Mouse (Mus musculus) limb, embryonic 13.5 days (tissue): ENCODE measurements at regions not wholly inside any gene's neighbourhood (a gene's known extent, or its start where the extent isn't known, plus 50 kb on each side); places are given as distances from the start of the nearest gene placed in this dataset.

Experiments
- ATAC-seq: fragments of 200-750 bp; cut with Nextera tagmentation; 2 replicates; pipeline ENCODE4 v1.8.0; 2017; ENCODE audit warnings: low read depth, moderate number of reproducible peaks, moderate TSS enrichment; ENCODE audit not compliant: low FRiP score
- H3K27ac ChIP-seq: fragments of 300-500 bp; sonication (generic); 2 replicates; pipeline ENCODE4 v1.5.1; 2015; ENCODE audit warnings: inconsistent platforms, mild to moderate bottlenecking, moderate library complexity
- H3K27me3 ChIP-seq: fragments of 300-500 bp; sonication (generic); 2 replicates; pipeline ENCODE4 v1.6.1; 2015; ENCODE audit warnings: mild to moderate bottlenecking, inconsistent platforms
- H3K36me3 ChIP-seq: fragments of 300-500 bp; sonication (generic); 2 replicates; pipeline ENCODE4 v1.6.1; 2015; ENCODE audit warnings: inconsistent platforms, mild to moderate bottlenecking, moderate library complexity
- H3K4me1 ChIP-seq: fragments of 300-500 bp; sonication (generic); 2 replicates; pipeline ENCODE4 v1.6.1; 2015; ENCODE audit warnings: inconsistent platforms
- H3K4me2 ChIP-seq: fragments of 300-500 bp; sonication (generic); replicated peaks from 2 replicates; pipeline ENCODE4 v1.6.1; 2015; ENCODE audit warnings: inconsistent platforms, mild to moderate bottlenecking, moderate library complexity
- H3K4me3 ChIP-seq: fragments of 300-500 bp; sonication (generic); 2 replicates; pipeline ENCODE4 v1.5.1; 2015; ENCODE audit warnings: moderate library complexity, mild to moderate bottlenecking, inconsistent platforms
- H3K9ac ChIP-seq: fragments of 300-500 bp; sonication (generic); 2 replicates; pipeline ENCODE4 v1.6.1; 2015; ENCODE audit warnings: mild to moderate bottlenecking, inconsistent platforms
- H3K9me3 ChIP-seq: fragments of 300-500 bp; sonication (generic); 2 replicates; pipeline ENCODE4 v1.6.1; 2016; ENCODE audit warnings: inconsistent platforms
- WGBS: fragments of 180-500 bp; shearing (Covaris S2); methylation state at CpG from one replicate; pipeline ENCODE4 v1.1.7; 2015; 5-methylcytosine and 5-hydroxymethylcytosine counted together

DNA sequence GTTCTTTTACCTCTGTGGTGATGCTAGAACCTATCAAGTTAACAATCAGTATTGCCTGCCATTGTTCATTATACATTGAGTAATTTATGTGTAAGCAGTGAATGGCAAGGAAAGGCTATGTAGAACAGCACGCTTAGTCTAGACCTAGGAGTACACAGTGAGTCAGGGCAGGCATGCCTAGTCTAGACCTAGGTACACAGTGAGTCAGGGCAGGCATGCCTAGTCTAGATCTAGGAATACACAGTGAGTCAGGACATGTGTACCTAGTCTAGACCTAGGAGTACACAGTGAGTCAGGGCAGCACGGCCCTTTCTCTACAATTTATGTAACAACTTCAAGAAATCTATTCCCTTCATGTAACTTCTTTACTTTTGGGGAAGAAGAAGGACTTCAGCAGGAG lies 347.2 kb downstream of the Tmem232 start:
- ATAC-seq = no peak
- WGBS = 89% methylated on average over 2 of the region's 2 CpGs
- Histone ChIP-seq H3K9ac (no peak overlapping the region), H3K36me3 (no peaks in the 10 kb centered on the region), H3K4me1 (peaks cover 7% of the 10 kb centered on the region; the same call in 1 of the 2 replicates), H3K9me3 (no peaks in the 10 kb centered on the region), H3K27ac (no peak overlapping the region), H3K27me3 (no peaks in the 10 kb centered on the region), H3K4me2 (no peak overlapping the region), H3K4me3 (no peak overlapping the region)

DNA sequence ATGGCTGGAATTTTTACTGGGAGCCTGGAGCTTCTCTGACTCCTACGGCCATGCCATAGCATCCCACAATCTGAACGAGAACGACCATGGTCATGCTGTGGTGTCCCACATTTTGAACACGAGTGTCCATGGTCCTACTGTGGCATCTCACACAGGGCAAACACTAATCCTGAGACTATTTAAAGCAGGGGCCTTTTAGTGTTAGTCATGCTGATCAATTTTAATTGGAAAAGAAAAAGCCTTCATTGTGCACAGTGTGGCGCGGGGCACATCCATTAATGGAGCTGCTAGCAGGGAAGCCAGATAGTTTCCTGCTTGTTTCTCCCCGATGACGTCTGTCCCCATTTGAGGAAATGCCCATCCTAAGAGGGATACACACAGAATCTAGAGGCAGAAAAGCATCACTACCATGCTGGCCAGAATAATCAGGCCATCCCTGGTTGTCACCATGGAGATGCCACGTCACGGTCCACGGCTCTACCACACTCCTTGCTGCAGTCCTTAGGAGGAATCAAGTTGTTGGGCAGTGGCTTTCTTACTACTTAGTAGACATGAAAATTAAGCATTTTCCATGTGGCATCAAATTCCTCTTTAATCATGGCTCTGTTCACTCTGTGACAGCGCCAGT lies 348.0 kb downstream of the Tmem232 start:
- whole genome bisulfite sequencing = 89% methylated on average over 12 of the region's 12 CpGs
- Histone ChIP-seq H3K4me2 (no peak overlapping the region), H3K27me3 (no peaks in the 10 kb centered on the region), H3K9me3 (no peaks in the 10 kb centered on the region), H3K36me3 (no peaks in the 10 kb centered on the region), H3K9ac (no peak overlapping the region), H3K4me3 (no peak overlapping the region), H3K4me1 (peaks cover 7% of the 10 kb centered on the region; the same call in 1 of the 2 replicates), H3K27ac (no peak overlapping the region)
- no peak for ATAC-seq

DNA sequence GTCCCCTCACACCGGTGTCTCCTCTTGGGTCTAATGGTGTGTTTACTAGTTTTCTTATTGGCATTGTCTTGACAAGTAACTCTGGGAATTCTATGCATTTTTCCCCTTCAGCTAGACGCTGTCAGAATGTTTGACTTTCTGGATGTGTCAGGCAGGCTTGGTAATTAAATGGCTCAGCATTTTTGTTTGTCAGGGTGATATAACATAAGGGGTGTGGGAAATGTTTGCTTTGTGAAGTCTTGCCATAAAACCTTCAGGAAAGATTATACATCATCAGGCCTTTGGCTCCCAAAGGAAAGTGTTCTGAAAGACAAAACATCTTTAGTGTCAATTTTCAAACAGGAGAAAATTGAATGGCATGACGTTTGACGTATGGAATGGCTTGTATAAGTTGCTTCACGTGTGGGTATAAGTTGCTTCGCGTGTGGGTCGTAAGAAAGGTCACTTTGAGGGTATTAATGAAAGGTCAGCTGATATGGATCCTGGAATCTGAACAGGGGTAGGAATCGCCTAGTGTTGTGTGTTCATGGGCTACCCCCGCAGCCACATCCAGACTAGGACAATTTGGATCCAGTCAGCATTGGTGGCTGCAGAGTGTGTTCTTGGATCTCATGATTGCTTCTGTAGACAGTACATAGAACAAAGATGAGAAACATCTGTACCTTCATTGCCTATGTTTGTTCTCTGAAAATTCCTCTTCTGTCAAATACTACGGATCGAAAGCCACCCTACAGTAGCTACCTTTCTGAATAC lies 349.6 kb downstream of the Tmem232 start:
- WGBS = 44% methylated on average over 12 of the region's 12 CpGs
- H3K9ac ChIP-seq = no peak overlapping the region
- no peak for ATAC-seq

DNA sequence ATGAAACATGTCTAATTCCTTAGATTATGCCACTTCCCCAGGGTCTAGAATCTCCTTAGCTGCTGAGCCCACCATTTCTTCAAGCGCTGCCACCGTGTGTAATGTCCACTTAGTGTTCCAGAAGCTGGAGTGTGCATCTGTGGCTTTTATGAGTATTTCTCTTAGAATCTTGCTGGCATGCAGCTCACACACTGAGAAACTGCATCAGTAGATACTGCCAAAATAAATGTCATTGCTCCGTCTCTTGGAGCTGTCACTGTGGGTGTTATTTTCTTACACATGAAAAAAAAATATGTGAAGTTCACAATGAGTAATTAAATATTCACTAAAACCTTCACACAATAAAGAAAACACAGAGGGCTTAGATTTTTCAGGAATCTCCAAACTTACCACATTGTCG lies 345.3 kb upstream of the 4930583I09Rik start:
- Histone ChIP-seq H3K9me3 (no peaks in the 10 kb centered on the region), H3K4me3 (no peak overlapping the region), H3K27ac (no peak overlapping the region), H3K4me1 (no peaks in the 10 kb centered on the region), H3K36me3 (no peaks in the 10 kb centered on the region), H3K4me2 (no peak overlapping the region), H3K9ac (no peak overlapping the region), H3K27me3 (no peaks in the 10 kb centered on the region)
- WGBS = 76% methylated on average over 4 of the region's 4 CpGs
- ATAC-seq = no peak

More for the DNA sequence above, 349.6 kb downstream of the Tmem232 start:
- no peak overlapping the region for H3K27ac ChIP-seq
- H3K9me3 ChIP-seq = no peaks in the 10 kb centered on the region
- no peaks in the 10 kb centered on the region for H3K36me3 ChIP-seq
- no peak overlapping the region for H3K4me2 ChIP-seq
- no peak overlapping the region for H3K4me3 ChIP-seq
- H3K4me1 ChIP-seq = peaks cover 7% of the 10 kb centered on the region; the same call in 1 of the 2 replicates
- H3K27me3 ChIP-seq = no peaks in the 10 kb centered on the region

DNA sequence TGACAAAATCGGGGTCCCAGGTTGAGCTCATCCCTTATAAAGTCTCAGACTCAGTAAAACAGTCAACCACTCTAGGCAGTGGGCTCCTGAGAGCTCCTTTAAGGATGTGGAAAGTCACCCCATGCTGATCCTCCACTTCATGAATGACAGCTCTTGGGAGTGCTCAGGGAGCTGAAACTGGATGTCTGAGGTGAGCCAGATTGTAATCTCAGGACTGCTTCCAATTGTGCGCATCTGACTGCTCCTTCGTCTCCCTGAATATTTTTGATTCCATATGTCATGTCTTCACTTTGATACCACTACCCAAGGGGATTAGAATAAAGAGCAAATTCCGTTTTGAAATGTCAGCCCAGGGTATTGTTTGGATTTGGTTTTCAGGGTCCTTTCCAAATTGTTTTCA lies 339.9 kb upstream of the 4930583I09Rik start:
- WGBS = 77% methylated on average over 4 of the region's 4 CpGs
- Histone ChIP-seq H3K4me2 (no peak overlapping the region), H3K27me3 (no peaks in the 10 kb centered on the region), H3K4me1 (no peaks in the 10 kb centered on the region), H3K27ac (no peak overlapping the region), H3K36me3 (no peaks in the 10 kb centered on the region), H3K9me3 (no peaks in the 10 kb centered on the region), H3K9ac (no peak overlapping the region), H3K4me3 (no peak overlapping the region)
- no peak for ATAC-seq

DNA sequence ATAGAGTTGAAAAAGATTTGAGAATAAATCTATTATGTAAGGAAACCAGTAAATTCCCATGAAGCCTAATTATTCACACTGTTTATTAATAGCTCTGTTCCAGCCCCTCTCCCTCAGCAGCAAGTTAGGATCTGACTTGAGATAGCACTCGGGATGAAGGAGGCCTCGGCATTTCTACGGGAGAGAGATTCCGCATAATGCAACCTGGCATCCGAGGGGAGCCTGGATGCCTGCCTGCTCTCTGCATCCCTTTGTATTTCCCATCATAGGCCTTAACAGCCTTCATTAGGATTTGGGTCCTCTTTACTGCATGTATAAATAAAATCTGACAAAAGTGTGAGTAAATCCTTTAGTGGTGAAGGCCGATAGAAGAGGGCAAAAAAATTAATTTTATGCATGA lies 338.2 kb upstream of the 4930583I09Rik start:
- 86% methylated on average over 6 of the region's 6 CpGs for WGBS
- ATAC-seq = no peak
- no peaks in the 10 kb centered on the region for H3K36me3 ChIP-seq
- H3K4me2 ChIP-seq = no peak overlapping the region
- H3K9ac ChIP-seq = no peak overlapping the region
- no peaks in the 10 kb centered on the region for H3K9me3 ChIP-seq
- no peak overlapping the region for H3K4me3 ChIP-seq
- H3K27ac ChIP-seq = no peak overlapping the region
- H3K4me1 ChIP-seq = no peaks in the 10 kb centered on the region
- H3K27me3 ChIP-seq = no peaks in the 10 kb centered on the region

DNA sequence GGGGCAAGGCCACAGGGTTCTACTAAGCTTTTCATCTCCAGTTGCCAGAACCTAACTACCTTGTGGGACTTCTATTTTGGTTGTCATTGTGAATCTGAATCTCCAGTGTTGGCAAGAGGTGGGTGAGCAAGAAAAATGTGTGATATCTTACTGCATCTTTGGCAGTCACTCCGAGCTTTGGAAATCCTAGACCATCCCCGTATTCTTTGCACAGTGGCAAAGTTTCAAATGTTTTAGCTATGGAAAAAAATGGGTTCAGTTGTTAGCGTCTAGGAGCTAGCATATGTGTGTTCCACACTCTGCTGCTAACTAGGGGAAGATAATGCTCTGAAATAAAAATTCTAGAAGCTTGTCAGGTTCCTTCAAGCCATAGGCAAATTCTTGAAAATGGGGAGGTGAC lies 337.4 kb upstream of the 4930583I09Rik start:
- no peak overlapping the region for H3K27ac ChIP-seq
- ATAC-seq = no peak
- no peak overlapping the region for H3K9ac ChIP-seq
- no peaks in the 10 kb centered on the region for H3K36me3 ChIP-seq
- H3K9me3 ChIP-seq = no peaks in the 10 kb centered on the region
- H3K27me3 ChIP-seq = no peaks in the 10 kb centered on the region
- no peaks in the 10 kb centered on the region for H3K4me1 ChIP-seq
- no peak overlapping the region for H3K4me3 ChIP-seq
- WGBS = 87% methylated on average over 3 of the region's 3 CpGs
- H3K4me2 ChIP-seq = no peak overlapping the region

DNA sequence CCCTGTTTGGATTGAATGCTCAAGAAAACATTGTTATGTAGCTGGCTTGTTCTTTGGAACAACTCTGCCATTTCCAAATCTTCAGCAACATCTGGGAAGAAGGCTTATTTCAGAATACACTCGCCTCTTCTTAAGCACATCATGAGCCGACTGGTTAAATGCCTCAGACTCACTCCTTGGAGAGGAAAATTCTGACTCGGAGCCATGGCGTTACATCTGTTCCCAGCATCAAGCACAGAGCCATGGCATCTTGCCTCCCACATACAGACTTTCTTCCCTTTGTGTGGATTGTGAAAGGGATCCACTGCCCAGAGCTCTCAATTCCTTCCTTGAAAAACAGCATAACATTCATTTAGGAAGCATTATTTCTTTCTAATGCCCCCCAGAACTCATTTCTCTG lies 334.8 kb upstream of the 4930583I09Rik start:
- no peaks in the 10 kb centered on the region for H3K9me3 ChIP-seq
- no peak overlapping the region for H3K9ac ChIP-seq
- no peak overlapping the region for H3K4me2 ChIP-seq
- H3K27ac ChIP-seq = no peak overlapping the region
- no peaks in the 10 kb centered on the region for H3K36me3 ChIP-seq
- H3K27me3 ChIP-seq = no peaks in the 10 kb centered on the region
- no peaks in the 10 kb centered on the region for H3K4me1 ChIP-seq
- H3K4me3 ChIP-seq = no peak overlapping the region
- no peak for ATAC-seq
- WGBS = 78% methylated on average over 4 of the region's 4 CpGs

DNA sequence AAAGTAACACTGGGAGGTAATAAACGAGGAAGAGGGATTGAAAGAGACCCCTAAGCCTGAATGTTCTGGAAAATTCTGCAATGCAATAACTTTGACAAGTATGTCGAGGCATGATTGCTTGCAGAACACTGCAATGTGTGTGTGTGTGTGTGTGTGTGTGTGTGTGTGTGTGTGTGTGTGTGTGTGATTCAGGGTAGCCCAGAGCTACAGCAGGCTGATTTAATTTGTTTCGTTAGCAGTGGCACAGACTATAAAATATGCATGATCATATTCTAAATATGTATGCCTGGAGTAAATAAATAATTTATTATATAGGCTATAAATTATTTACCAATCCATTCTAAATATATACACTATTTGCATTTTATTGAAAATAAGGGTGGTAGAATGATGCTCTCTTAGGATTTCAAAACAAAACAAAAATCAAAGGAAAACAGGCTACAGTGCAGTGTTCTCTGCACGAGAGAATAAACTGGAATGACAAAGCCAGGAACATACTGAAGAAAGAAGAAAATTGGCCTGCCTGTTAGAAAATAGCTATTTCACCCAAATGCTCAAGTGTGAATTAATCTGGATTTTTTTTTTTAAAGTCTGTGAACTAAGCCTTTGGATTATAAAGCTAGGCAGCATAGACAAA lies 334.2 kb upstream of the 4930583I09Rik start:
- Histone ChIP-seq H3K9ac (no peak overlapping the region), H3K4me1 (no peaks in the 10 kb centered on the region), H3K27me3 (no peaks in the 10 kb centered on the region), H3K9me3 (no peaks in the 10 kb centered on the region), H3K4me3 (no peak overlapping the region), H3K27ac (no peak overlapping the region), H3K4me2 (no peak overlapping the region), H3K36me3 (no peaks in the 10 kb centered on the region)
- 70% methylated on average over 4 of the region's 4 CpGs for WGBS
- no peak for ATAC-seq

DNA sequence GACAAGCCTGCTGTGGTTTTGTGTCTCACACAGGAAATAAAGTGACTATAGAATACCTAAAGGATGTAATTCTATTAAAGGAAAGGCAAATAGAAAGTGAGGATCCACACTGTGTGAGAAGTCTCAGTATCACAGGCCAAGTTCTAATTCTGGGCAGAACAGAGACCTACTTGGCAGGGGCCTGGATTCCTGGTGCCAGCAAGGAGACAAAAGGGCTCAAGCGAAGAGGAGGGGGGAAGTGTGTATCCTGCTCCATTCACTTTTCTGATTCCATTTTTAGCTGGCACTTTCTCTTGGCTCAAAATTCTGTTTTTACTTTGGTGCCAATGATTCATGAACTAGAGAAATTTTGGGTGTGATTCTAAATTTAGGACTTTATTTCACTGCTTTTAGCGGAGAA lies 310.5 kb upstream of the 4930583I09Rik start:
- WGBS = 76% methylated on average over 2 of the region's 2 CpGs

DNA sequence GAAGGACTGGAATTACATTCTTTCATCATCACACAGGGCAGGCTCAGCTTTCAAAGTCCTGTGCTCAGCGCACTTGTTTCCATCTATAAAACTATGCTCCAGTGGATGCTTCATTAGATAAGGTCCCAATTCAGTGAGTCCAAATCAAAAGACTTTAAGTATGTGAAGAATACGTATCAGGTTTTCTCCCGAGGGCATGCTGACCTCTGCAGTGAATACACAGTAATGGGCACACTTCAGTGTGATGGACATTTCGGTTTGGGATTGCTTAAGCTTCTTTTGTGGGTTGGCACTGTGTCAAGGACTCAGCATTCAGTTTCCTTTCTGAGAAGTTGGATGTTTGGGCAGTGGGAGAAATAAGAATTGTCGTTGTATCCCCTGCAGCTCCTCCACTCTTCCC lies 278.8 kb upstream of the 4930583I09Rik start:
- Histone ChIP-seq H3K27me3 (no peaks in the 10 kb centered on the region), H3K9me3 (no peaks in the 10 kb centered on the region), H3K9ac (no peak overlapping the region), H3K4me2 (no peak overlapping the region), H3K4me1 (no peaks in the 10 kb centered on the region), H3K36me3 (no peaks in the 10 kb centered on the region), H3K27ac (no peak overlapping the region), H3K4me3 (no peak overlapping the region)
- WGBS = 75% methylated on average over 5 of the region's 5 CpGs
- no peak; the same call in 1 of the 2 replicates for ATAC-seq

More for the DNA sequence above, 310.5 kb upstream of the 4930583I09Rik start:
- H3K27ac ChIP-seq = no peak overlapping the region
- no peak overlapping the region for H3K9ac ChIP-seq
- no peak overlapping the region for H3K4me2 ChIP-seq
- H3K4me3 ChIP-seq = no peak overlapping the region
- ATAC-seq = no peak
- H3K36me3 ChIP-seq = no peaks in the 10 kb centered on the region
- H3K4me1 ChIP-seq = no peaks in the 10 kb centered on the region
- H3K27me3 ChIP-seq = no peaks in the 10 kb centered on the region
- peaks cover 4% of the 10 kb centered on the region; the same call in 1 of the 2 replicates for H3K9me3 ChIP-seq

DNA sequence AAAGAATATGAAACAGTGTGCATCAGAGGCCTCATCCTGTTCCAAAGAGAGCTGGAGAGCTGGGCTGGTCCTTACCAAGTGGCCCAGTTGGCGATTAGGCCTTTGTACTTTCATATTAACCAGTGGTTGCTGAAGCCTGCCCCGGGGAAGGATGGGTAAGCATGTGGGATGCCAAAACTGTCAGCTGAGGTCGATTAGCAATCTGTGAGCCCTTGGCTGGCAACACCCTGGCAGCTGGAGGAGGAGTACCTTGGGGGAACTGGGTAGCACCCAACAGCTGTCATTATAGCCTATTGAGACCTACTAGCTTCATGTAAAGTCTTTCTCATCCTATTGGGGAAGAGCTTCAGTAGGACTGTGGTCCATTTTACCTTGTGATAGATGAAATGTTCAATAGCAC lies 277.2 kb upstream of the 4930583I09Rik start:
- no peaks in the 10 kb centered on the region for H3K9me3 ChIP-seq
- H3K9ac ChIP-seq = no peak overlapping the region
- no peaks in the 10 kb centered on the region for H3K27me3 ChIP-seq
- no peak overlapping the region for H3K27ac ChIP-seq
- H3K4me3 ChIP-seq = no peak overlapping the region
- no peak overlapping the region for H3K4me2 ChIP-seq
- no peaks in the 10 kb centered on the region for H3K36me3 ChIP-seq
- H3K4me1 ChIP-seq = no peaks in the 10 kb centered on the region
- 72% methylated on average over 3 of the region's 3 CpGs for WGBS
- ATAC-seq = no peak
